Mouse (Mus musculus) heart, postnatal 14 days (tissue): ENCODE results near the gene Rnf39. TPM values are rescaled to one million over a fixed set of nuclear protein-coding genes. Genes with fewer than 3 reads are reported as not detected.
A peak's percentile ranks its signal among the peaks of the same experiment; 100 is the strongest.

ENCODE experiments used
- DNase-seq, 2 experiments: peaks; one replicate each; pipeline ENCODE4 v3.0.0; 2021 to 2022
- intact Hi-C: fragments of 180-260 bp; cut with DNase I; formaldehyde crosslinking; loops from one replicate; pipeline ENCODE4 v1.15.1; 2025
- long read RNA-seq, 2 experiments: library from polyadenylated mRNA; stranded (forward); transcript quantifications; one replicate each; pipeline ENCODE4 v2.0.0; 2021
- total RNA-seq, 2 experiments: library from RNA; stranded (reverse); gene quantifications; 2 replicates each; pipeline ENCODE4 v1.2.3; 2021

Gene Rnf39
- total RNA-seq = under 1 TPM; 0.49 to 0.57 TPM
- long read RNA-seq, experiment 1 = 0 reads
- long read RNA-seq, experiment 2, partial matches to known transcripts = 0 of 1 reads
- long read RNA-seq, experiment 2, other reads (novel, unspliced or antisense) = 0 of 1 reads

- DNase-seq = peak in 1 of 2 experiments; percentile 14
- intact Hi-C loops = loop anchor here (2.0 kb wide), 1 partner anchor 28 kb away; no protein-coding TSS in a partner anchor
These were observed at the start of gene Rnf39 for GRCm38 (mm10) chr17:36942791-36943471. Gene Rnf39 (plus strand): TSS chr17:36942918.

DNA sequence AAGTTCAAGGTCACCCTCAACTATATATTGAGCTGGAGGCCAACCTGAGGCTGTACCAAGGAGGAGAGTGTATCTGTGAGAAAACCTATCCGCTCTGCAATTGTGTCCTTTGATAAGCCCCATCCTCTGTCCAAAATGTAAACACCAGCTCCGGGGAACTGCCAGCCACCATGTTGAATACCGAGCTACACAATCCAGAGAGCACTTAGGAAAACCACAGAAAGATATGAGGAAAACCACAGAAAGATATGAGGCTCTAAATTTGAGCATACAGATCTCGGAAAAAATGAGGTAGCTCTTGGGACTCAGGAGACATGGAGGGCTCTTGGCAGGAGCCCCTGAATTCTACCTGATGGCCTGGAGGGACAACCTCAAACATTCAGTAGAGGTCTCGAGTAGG, 49.3 kb upstream of the Rnf39 start:
- no peak for DNase-seq
- intact Hi-C loops = loop anchor here (5.0 kb wide), 1 partner anchor 309 kb away; the partner anchor contains the start of gene Olfr94

GRCm38 (mm10) chr17:36896583-36896982, 46.1 kb upstream of the Rnf39 start:
- intact Hi-C loops = loop anchor here (5.0 kb wide), 1 partner anchor 69 kb away; no protein-coding TSS in a partner anchor
- peak; percentile 8 to 61 for DNase-seq

GRCm38 (mm10) chr17:36897065-36897464, 45.7 kb upstream of the Rnf39 start:
- intact Hi-C loops = loop anchor here (5.0 kb wide), 1 partner anchor 70 kb away; no protein-coding TSS in a partner anchor
- DNase-seq = no peak

- intact Hi-C loops = loop anchor here (5.0 kb wide), 1 partner anchor 70 kb away; no protein-coding TSS in a partner anchor
- DNase-seq = no peak
These were observed 45.0 kb upstream of the Rnf39 start, which contains the start of gene Trim31 for GRCm38 (mm10) chr17:36897552-36898205. Gene Trim31 (plus strand): TSS chr17:36898118.

DNA sequence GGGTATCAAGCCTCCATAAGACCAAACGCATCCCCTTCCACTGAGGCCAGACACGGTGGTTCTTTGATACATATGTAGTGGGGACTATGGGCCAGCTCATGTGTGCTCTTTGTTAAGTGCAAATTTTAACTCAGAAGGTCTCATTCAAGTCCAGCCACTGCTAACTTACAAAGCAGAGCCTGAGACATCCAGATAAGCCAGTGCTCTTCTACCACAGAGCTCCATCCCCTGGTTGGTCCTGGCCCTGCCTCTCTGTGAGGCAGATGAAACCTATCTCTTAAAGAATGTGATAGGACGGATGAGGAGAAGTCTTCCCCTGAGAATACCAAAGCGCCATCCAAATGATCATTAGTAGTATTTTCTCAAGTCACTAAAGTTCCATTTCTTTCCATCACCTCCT, 43.3 kb upstream of the Rnf39 start:
- DNase-seq = no peak
- intact Hi-C loops = loop anchor here (5.0 kb wide), 1 partner anchor 72 kb away; no protein-coding TSS in a partner anchor

GRCm38 (mm10) chr17:36900001-36900400, 42.7 kb upstream of the Rnf39 start:
- DNase-seq = no peak

GRCm38 (mm10) chr17:36900691-36901090, 42.0 kb upstream of the Rnf39 start:
- DNase-seq = no peak
- intact Hi-C loops = no loop called here

More at GRCm38 (mm10) chr17:36900001-36900400, 42.7 kb upstream of the Rnf39 start:
- intact Hi-C loops = no loop called here

DNA sequence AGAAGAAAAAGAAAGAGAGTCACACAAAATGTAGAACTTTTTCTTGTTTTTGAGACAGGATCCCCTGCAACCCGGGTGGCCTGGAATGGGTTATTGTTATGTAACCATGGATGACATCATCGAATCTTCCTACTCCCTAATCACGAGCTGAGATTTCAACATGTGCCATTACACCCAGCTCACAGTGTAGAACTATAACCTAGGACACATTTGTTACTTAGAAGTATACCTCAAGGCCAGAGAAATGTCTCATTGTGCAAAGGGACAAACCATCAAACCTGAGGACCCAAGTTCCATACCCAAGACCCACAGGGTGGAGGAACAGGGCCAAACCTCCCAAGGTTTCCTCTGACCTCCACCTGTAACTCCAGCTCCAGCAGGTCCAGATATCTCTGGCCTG, 39.1 kb upstream of the Rnf39 start:
- DNase-seq = no peak
- intact Hi-C loops = no loop called here

DNA sequence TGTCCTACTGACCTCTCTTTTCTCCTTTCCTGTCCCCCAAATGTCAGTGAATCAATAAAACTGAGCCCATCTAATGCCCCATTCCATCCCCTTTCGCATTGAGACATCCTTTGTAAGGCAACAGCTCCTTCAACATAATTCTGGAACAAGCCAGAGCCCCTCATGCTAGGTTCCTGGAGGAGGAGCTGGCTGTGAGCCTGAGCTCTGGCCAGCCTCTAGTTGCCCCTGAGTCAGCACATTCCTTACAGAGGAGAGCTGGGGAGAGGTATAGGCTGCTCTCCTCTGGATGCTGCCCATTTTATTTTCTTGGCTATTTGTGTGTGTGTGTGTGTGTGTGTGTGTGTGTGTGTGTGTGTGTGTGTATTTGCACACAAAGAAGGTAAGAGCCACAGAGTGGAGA, 34.5 kb upstream of the Rnf39 start:
- no peak for DNase-seq
- intact Hi-C loops = no loop called here

GRCm38 (mm10) chr17:36909802-36910201, 32.9 kb upstream of the Rnf39 start:
- no peak for DNase-seq
- intact Hi-C loops = no loop called here

DNA sequence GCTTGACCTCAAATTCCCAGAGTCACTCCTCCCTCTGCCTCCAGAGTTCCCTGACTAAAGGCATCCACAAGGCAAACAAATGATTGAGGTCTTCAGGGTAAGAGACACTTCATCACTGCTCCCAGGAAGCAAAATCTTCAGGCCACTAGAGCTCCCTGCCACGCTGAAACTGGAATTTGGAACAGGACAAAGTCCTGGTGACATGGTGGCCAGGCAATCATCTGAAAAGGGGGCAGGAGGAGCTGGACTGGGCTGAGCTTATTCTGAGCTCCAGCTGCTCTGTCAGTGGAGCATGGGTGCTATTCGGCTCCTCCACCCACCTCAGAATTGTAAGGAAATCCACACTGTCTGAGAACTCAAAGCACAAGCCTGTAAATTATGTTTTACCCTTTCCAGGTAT, 30.7 kb upstream of the Rnf39 start:
- intact Hi-C loops = no loop called here
- DNase-seq = no peak

DNA sequence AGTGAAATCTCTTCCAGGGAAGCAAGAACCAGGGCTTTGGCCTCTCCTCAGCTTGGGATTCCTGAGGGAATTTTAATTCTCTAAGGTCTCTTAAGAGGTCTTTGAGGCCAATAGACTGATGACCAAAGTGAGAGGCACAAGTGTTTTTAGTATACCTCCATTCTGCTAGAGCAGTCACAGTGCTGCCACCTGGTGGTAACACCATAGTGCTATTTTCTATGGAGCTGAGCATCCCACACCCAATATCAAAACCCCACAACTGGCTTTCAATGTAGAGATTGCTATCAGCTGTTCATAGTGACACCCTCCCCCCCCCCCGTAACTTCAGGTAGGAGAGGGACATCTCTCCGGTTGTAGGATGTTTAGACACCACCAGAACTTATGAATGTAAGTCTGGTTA, 28.6 kb upstream of the Rnf39 start:
- intact Hi-C loops = loop anchor here (2.0 kb wide), 1 partner anchor 29 kb away; the partner anchor contains the start of gene Rnf39

DNA sequence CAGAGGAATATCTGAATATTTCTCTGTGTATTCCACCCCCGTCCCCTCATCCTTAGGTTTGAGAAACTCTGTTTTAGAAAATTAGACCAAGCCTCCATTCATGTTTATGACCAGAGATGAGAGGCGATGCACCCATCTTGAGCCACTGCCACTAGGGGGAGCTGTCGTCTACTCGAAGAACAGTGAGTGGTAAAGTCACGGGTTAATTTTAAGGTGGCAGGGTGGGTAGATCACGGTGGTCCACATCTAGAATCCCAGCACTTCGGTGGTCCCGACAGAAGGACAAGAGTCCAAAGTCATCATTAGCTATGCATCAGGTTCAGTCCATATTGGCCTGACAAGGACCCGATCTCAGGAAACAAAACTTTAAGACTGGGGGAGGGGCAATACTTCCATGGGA, 27.6 kb upstream of the Rnf39 start:
- intact Hi-C loops = loop anchor here (1.0 to 5.0 kb wide), 4 partner anchors 28 to 132 kb away; partner anchors contain the start of genes Rnf39, Znrd1 and Znrd1as
- peak; percentile 69 to 79 for DNase-seq

More for the DNA sequence above, 28.6 kb upstream of the Rnf39 start:
- DNase-seq = peak; percentile 78 to 86

- no peak for DNase-seq
- intact Hi-C loops = no loop called here
These were observed 22.5 kb upstream of the Rnf39 start for GRCm38 (mm10) chr17:36920239-36920638.

DNA sequence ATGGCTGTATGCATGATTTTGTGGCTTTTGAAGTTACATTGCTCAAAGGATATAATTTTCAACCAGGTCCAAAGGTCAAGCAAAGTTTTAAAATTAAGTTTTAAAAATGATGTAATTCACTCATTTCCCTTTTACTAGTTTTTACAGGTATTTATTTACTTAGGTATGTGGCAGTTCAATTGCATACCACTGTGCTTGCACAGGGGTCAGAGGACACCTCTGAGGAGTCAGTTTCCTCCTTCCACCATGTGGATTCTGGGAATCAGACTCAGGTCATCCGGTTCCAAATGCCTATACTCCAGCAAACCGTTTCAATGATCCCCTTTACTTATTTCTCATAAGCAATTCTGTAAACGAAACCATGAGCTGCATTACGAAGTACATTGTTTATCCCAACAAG, 20.0 kb upstream of the Rnf39 start:
- DNase-seq = no peak
- intact Hi-C loops = no loop called here

DNA sequence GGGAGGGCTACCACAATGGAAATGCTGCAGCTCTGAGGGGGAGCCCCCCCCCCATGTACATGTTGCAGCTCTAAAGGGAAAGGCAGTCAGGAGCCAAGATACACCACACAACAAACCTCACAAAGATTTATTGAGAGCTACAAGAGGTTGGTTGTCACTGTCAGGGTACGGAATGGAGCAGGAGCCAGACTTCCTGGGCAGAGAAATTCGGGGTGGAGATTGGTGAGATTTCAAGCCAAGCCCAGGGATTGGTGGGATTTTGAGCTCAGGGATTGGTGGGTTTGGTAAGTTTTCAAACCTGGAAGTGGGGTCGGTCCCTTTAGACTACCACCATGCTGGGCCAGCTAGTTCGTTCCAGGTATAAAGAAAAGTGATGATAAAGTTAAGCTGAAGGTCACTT, 19.2 kb upstream of the Rnf39 start:
- no peak for DNase-seq
- intact Hi-C loops = no loop called here

- DNase-seq = peak in 1 of 2 experiments; percentile 21
- intact Hi-C loops = no loop called here
These were observed 15.1 kb upstream of the Rnf39 start for GRCm38 (mm10) chr17:36927496-36928120.

GRCm38 (mm10) chr17:36929236-36929932, 13.3 kb upstream of the Rnf39 start:
- intact Hi-C loops = no loop called here
- DNase-seq = no peak

GRCm38 (mm10) chr17:36930233-36930632, 12.5 kb upstream of the Rnf39 start:
- DNase-seq = peak; percentile 14 to 20
- intact Hi-C loops = no loop called here
